Mouse (Mus musculus) frontal cortex, postnatal 36 days (tissue): ENCODE measurements at regions not wholly inside any gene's neighbourhood (a gene's known extent, or its start where the extent isn't known, plus 50 kb on each side); places are given as distances from the start of the nearest gene placed in this dataset.

Experiments
- DNase-seq, 2 experiments: peaks; one replicate each; pipeline ENCODE4 v3.0.0; 2022; ENCODE audit warnings: low spot score in 2 of 2

DNA sequence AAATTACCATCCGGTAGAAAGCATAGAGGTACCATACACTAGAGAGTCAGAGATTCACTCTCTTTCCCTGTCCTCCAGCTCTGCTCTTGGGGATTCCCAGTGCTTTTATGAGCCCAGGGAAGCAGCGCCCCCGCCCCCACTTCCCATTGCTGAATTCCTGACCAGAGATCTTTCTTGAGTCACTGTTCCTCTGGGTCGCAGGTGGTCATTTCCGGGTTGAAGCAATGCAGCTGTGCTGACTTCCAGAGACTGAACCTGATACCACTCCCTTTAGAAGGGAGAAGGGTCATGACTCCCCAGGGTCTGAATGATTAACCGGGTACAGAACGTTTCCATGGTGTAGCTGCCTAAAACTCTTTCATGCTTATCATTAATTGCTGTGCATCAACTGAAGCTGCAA, 128.9 kb downstream of the Cd83 start:
- DNase-seq = no peak

DNA sequence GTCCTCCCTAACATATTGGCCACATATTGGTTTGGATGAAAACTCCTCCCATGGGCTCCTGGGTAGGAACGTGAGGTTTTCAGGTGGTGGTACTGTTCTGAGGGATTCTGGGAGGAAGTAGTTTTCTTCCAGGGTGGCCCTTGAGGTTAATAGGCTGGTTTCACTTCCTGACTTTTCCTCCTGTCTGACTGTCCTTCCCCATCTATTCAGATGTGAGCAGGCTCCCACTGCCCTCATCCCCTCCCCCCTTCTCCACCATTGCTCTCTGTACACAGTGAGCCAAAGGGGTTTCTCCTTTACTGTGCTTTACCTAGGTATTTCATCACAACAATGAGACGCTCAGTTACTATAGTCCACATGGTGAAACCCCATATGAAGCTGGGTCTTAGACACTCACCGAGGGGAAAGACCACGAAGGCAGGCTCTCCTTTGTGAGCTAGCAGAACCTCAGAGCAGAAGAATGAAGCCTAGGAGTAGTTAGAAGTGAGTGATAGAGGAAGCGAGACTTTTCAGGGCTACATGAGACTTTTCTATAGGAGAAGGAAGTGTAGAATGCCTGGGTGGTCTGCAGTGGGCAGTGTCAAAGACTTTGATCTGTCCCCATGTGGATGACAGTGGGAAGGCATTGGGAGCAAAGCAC, 135.3 kb downstream of the Cd83 start:
- no peak for DNase-seq

DNA sequence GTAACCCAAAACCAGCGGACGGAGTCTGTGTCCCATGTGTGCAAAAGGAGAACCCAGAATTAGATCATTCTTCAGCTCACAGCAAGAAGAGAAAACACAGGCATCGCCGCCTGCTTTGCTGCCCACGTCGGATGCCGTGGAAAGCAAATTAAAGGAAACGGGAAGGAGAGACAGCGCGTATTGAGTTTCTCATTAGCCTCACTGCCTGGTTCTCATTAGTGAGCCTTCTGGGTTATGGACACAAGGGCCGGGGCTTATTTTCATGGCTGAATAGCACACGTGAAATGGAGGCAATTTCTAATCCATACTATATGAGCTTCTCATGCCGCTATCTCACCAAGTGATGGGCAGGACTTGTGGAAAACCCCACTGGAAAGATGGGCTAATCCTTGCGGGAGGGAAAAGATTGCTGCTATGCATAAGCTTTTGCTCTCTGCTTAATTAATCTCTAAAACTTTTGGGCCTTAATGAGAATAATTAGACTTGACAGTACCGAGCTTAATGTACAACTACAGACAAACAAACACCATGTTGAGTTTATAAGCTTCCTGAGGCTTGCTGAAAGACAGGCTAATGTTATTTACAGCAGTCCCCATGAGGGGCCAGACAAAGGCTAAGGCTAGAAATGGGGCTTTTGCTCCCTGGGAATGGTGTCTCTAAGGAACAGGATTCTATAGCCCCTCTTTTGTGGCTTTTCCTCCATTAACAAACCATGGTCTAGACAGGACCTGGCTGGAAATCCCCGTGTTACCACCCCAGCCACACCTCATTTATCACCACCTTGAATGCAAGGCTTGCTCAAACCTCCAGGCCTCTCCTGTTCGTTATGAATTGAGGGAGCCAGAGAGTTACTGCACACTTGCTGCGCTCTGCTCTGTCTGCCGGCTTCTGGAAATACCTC, 145.8 kb downstream of the Cd83 start:
- no peak for DNase-seq

DNA sequence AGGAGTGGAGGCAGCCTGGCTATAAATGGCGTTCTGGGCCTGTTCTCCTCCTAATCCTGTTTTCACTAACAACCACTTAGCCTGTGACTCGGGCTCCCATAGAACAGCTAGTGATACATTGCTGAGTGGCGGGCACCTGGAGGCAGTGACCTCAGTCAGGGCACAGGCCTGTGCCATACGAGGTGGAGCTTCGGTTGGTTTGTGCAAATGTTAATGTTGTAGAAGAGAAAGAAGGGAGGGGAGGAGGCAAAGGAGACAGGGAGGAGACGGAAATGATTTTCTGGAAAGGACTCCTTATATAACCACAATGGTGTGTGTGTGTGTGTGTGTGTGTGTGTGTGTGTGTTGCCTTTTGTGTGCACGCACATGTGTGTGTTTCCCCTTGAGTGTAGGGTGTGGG, 148.4 kb downstream of the Cd83 start:
- DNase-seq = no peak

DNA sequence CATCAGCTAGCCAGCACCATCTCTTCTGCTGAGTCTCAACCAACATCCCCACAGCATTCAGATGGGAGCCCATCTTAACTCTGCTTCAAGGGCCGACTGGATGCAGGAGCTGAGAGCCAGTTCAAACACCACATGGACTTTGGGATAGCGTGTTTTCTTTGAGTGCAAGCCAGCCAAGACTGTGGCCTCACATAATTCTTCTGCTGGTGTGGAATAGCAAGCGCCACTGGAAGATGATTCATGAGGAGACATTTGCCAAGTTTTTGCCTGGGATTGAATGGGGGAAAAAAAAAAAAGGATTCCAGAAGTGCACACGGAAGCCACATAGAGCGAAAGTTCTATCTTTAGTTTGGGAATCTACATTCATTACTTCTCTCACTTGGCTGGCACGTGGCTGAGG, 150.7 kb downstream of the Cd83 start:
- peak in 1 of 2 experiments; percentile 13 for DNase-seq

DNA sequence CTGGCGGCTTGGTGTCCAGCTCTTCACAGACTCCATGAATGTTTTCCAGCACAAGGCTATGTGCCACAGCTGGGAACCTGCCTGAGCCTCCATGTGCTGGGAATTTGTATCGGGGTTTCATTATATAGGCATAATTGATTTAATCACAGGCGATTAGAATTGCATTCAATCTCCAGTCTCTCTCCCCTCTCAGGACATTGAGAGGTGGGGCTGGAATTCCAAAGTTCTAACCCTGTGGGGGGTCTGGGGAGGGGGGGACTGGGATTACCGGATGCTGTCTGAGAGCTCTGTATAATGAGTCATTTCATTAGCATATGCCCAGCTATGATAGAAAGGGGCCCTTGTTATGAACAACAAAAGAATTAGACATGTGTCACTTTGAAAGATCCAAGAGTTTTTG, 151.9 kb downstream of the Cd83 start:
- no peak for DNase-seq

DNA sequence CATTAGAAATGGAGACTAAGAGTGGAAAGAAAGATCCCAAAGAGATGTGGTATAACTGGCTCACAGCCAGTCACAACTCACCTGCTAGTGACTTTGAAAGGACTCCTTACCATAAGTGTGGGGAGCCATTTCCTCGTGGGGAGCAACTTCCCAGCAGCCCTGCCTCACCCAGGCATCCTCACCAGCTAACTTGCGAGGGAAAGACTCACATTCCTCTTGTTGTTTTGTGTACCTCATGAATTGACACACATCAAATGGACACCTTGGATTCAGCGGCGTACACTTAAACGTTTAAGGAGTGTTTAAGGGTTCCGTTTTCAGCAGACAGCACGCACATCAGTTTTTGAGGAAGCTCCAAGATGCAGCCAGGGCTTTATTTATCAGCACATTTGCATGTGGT, 154.0 kb downstream of the Cd83 start:
- no peak for DNase-seq

DNA sequence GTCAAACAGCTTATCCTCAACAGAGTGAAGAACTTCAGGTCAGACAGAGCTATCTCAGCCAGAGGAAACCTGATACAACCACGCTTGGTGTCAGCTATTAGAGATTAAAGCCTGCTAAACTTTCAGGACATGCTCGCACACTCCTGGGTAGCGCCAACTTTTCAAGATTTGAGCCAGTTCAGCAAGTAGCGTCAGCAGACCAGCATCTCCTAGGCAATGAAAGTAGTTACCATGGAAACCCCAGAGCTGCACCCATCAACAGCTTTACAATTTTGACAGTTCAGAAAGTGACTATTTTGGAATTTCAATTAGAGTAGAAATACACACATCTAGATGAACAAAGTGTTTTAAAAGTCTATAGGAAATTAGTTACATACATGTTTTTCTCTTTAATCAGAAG, 154.8 kb downstream of the Cd83 start:
- DNase-seq = peak in 1 of 2 experiments; percentile 8

DNA sequence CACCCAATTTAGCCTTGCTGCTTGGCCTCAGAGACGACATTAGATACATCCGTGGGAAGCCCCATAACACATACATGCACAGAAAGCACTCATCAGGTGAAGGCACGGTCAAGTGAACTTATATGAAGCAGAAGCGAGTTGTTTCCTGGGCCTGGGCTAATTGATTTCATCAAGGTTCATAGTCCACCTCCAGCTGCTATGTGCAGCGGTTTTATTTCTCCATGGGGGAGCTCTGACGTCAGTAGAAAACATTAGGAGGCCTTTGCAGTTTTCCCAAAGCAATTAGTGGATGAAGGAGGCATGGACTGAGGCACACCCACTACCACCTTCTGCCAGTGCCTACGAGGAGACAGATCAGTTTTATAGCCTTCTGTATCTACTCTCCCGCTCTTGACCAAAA, 157.2 kb downstream of the Cd83 start:
- DNase-seq = no peak

DNA sequence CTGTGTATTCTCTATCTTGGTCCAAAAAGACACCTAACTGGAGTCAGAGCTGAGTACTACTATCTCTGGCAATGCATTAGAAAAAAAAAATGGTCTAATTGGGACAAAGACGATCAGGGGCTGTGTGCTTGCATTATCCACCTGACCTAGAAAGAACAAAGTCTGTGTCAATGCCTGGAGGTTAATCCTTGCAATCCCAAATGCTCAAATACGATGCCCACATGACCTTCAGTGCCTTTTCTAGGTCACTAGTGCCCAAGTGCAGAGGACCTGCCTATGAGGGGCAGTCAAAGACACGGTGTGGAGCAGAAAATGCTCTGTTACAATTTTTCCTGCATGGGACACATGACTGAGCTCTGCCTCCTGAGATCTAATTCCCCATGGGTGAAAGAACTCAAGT, 164.0 kb downstream of the Cd83 start:
- no peak for DNase-seq

DNA sequence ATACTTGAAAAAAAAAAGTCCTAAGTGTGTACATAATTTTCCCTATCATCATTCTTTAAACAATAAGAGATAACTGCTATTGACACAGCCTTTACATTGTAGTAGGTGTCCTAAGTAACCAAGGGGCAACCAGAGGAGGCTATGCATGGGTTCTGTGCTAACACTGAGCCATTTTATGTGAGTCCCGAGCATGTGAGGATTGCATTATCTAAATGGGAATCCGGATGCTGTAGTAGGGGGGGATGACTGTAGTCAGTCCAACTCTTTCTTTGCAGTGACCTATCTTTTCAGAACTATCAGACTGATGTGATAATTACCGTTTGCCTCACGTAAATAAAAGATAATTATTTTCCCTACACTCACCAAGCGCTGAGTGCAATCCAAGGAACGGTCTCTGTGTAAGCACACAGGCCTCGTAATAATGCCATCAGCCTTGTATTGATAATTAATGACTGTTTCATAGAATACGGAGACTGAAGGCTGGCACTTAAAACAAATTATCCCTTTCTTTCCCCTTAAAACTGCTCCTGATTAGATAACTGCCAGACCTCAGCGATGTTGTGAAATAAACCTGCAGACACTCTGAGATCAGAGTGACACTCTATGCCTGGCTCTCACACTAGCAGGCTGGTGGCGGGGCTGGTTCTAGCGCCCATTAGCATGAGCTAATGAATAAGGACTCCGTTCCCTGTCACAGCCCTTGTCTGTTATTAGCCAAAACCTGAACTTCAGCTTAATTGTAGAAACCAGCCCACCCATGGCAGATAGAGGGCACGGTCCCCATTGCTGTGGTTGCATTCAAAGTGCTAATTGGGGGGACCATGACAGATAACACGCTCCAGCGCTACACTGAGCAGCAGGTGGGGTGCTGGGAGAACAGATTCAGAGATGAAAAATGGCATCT, 165.4 kb downstream of the Cd83 start:
- DNase-seq = no peak

DNA sequence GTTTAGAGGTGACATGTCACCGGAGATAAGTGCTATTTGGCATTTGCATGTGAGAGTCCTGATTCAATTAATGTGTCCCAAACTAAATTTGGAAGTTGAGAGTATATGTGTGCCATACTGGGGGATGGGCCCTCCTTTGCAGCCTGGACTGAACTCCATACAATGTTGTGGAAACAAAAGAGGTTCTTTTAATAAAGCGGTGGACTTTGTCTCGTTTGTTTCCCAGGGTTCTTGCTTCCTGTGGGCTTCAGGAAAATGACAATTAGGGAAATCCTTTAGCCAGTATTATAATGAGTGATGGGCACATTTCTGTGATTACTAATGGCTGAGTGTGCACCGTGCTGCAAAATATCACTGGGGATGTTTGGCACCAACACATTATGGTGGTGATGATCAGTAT, 167.9 kb downstream of the Cd83 start:
- DNase-seq = no peak

DNA sequence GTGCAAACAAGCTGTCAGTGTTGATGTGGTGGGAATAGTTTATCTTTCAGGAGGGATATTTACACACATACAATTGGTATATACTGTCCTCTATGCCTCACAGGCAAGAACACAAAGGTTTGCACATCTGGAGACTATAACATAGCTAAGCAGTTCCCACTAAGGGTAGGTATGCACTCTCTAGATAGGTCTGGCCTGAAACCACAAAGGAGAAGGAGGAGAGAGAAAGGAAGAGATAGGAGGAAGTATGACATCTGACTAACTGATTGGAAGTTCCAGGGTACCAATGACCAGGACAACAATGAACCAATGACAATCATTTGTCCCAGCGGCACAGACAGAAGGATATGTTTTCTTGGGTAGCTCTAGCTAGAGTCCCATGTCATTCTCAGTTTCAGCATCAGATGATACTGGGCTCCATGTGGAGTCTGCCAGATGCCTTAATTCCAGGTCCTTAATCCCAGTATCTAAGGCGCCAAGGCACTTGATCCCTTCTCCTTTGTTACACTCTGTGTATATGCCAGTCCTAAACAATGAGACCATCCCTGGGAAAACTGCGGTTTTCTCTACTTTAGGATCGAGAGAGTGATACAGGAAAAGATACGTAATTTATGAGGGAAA, 168.5 kb downstream of the Cd83 start:
- no peak for DNase-seq

DNA sequence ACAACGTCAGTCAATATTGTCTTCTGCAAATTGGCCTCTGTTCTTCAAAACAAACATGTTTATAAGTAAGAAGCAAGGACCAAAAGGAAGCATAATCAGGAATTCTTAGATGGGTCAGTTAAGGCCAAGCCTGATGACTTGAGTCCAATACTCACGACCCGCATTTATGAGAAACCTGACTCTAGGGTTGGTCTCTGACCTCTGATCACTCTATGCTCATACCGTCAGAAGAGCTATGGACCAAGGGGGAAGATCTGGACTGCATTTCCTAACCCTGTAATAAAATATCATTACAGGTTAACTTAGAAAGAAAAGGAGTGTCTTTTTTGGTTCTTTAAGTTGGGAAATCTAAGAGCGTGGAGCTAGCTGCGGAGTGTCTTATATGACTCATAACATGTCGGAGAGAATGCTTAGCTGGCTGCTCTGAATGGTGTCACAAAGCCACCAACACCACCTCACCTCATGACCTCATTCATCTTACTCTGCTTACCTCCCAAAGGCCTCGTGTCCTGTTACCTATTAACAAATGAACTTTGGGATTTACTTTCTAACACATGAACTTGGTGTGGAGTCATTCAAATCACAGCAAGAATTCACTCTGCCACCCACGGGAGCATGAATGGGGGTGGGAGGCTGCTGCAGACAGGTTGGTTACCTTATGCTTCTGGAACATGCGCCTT, 170.3 kb downstream of the Cd83 start:
- DNase-seq = no peak

DNA sequence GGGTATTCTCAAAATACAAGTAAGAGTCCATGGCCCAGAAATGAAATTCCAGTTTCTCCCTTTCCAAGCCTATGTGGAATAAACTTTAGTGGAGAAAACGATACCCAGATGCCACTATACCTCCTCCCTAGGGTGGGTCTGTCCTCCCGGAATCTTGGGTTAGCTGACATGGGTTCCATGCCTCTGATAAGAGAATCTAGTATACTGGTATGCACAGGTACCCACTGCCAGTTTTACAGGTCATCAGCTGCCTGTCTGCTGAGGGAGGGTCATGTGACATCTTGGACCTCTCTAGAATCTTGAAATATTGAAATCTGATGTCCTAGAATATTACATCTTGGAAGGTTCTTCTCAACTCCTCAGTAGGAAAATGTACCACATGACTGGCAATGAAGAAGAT, 172.5 kb downstream of the Cd83 start:
- DNase-seq = no peak

DNA sequence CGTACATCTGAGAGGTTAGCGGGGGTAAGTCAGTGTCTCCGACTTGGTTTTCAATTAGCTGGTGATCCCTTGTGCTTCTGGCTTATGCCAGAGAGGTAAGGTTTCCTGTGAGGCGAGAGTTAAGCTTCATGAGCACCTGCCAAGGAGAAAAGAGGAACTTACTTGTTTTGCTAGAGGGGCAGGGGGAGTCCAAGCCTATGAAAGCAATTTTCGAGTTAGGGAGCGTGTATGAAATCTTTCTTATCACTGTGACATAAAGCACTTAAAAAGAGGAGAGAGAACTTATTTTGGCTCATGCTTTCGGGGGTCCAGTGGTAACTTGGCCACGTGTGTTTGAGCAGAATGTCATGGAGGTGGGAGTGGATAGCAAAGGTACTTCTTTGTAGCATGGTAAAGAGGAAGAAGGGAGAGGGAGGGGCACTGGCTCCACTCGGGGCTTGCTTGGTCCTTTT, 174.6 kb downstream of the Cd83 start:
- no peak for DNase-seq

DNA sequence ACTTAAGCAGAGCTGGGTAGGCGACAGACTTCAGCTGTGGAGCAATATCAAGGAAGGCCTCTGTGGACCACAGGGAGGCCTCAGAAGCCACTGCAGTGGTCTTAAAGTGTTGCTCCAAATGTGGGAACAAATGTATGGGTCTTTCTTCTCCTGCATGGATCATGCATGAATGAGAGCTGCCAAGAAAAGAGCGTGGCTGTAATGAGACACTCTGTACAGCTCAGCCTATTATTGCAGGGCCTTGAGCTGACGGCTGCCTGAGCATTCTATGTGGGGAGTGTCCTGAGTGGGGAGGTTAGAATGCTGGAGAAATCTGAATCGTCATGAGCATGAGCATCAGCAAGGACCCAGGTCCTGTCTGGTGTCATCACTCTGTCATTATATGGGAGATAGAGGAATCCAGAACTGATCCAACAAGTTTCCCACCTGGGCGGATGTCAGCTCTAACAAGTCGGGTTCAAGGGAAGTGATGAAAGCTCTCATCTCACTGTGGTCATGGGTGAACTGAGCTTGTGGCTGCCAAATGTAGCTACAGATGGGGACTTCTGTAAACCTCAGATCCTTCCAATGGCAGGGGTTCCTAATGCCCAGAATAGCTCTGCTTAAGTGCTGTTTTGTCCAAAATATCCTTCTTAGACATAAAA, 176.6 kb downstream of the Cd83 start:
- no peak for DNase-seq

DNA sequence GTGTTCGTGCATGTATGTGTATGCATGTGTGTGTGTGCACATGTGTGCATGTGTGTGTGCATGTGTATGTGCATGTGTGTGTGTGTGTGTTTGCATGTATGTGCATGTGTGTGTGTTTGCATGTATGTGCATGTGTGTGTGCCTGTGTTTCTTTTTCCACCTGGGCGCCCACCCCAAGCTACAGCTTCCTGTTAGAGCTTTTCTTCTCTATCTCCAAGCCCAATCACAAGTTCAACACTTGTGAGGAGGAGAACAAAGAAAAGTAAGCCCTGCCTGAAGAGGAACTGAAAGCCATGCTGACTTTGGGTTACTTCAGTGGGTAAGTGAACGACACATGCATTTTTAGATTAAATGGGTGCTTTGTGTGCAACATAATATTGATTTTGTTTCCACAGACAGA, 177.4 kb downstream of the Cd83 start:
- DNase-seq = no peak

DNA sequence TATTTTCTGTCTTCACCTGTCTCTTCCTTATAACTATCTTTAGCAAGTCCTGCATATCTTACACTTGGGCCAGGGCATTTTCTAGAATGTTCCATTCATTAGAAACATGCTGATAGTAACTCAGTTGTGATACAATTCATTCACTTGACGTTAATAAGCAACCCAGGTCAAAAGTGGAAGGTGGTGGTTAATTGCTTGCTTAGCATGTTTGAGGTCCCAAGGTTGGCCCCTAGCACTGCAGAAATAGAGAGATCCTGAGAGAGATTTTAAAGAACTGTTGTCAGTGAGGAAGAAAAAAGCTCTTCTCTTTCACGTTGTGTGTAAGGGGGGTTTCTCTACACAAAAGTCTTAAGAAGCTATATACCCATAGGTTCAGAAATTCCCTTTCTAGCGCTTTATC, 178.7 kb downstream of the Cd83 start:
- no peak for DNase-seq

DNA sequence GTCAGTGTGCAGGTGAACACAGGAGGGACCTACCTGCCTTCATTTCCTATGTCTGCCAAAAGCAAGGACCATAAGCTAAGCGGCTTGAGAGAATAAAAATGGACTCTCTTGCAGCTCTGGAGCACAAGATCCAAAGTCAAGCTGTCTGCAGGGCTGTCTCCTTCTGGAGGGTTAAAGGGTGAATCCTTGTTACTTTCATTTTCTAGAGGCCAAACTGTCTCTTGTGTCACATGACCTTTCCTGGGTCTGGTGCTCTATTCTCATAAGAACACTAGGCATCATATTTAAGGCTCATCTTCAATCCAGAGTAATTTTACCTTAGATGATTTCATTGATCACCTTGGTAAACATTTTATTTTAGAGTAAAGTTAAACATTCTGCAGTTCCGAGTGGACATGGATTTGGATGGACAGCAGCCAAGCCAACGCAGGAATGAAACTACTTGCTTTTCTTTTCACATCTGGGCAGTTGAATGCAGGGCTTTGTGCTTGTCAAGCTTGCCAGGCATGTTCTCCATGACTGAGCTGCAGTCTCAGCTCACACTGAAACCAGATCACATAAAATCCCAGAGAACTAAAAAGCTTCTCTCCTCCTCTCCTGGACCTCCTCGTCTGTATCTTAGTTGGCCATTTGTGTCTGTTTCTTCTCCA, 180.8 kb downstream of the Cd83 start:
- no peak for DNase-seq
